Mouse (Mus musculus) layer of hippocampus, adult 2 months (tissue): ENCODE measurements around the gene Capg. TPM values are rescaled to one million over a fixed set of nuclear protein-coding genes. Genes with fewer than 3 reads are reported as not detected.

Source experiments
- DNase-seq, 2 experiments: peaks; one replicate each; pipeline ENCODE4 v3.0.0; 2022; ENCODE audit warnings: low spot score in 2 of 2
- H3K27ac ChIP-seq: fragments of 200-600 bp; 2 replicates; pipeline ENCODE4 v1.8.1; 2022
- H3K4me3 ChIP-seq: fragments of 200-600 bp; 2 replicates; pipeline ENCODE4 v1.8.1; 2022; ENCODE audit warnings: mild to moderate bottlenecking
- CTCF ChIP-seq: fragments of 200-600 bp; conservative IDR thresholded peaks from 2 replicates; pipeline ENCODE4 v1.8.1; 2022; ENCODE audit warnings: antibody characterized with exemption, mild to moderate bottlenecking, moderate library complexity
- total RNA-seq, 2 experiments: library from RNA; stranded (reverse); gene quantifications; 2 replicates each; pipeline ENCODE4 v1.2.3; 2021

Capg gene
- total RNA-seq, 2 experiments from 2014 or later = 2.5 to 2.8 TPM

DNA sequence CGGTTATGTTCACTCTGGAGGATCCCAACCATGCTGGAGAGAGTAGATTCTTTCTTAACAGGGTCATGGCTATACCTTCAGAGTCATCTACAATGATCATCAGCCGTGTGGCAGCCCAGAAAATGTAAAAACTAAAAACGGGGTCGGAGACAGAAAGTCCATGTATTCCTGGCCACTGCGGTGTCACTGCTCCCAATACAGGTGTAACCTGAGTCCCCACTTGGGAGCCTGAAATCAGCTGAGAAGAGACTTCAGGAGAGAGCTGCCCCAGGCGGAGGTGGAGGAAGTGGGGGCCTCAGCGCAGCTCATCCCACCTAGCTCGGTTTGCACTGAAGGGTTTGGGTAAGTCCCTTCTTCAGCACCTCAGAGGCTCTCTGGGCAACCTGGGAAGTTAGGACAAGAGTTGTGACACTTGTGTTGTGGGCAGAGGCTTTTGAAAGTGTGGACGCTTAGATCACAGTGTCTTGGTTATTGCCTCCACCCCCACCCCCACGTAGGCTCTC is 6.1 kb upstream of the Capg start:
- H3K27ac ChIP-seq = peak overlapping the region; percentile 89

DNA sequence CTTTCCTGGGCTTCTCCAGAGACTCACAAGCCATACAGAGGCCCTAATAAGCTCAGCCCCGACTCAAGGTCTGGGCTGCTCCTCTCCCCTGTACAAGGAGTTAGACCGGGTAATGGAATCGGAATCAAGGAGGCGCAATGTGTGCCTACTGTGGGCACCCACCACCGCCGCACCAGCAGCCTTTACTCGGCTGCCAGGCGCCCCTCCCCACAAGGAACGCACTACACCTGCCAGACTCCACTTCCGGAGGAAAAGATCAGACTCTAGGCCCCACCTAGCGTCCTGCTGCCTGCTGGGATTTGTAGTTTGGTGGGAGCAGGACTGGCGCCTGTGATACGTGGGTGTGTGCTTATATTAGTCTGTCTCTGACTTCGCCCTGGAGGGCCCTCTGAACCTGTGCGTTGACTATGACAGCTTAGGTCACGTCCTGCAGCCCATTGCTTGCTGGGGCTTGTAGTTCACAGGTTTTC is 5.6 kb upstream of the Capg start:
- TF ChIP-seq CTCF = peak; percentile 47
- DNase-seq = peak; percentile 88 to 94

More for the DNA sequence above, 6.1 kb upstream of the Capg start:
- no peak for DNase-seq
- peak overlapping the region; percentile 73 for H3K4me3 ChIP-seq
- TF ChIP-seq CTCF = no peak

DNA sequence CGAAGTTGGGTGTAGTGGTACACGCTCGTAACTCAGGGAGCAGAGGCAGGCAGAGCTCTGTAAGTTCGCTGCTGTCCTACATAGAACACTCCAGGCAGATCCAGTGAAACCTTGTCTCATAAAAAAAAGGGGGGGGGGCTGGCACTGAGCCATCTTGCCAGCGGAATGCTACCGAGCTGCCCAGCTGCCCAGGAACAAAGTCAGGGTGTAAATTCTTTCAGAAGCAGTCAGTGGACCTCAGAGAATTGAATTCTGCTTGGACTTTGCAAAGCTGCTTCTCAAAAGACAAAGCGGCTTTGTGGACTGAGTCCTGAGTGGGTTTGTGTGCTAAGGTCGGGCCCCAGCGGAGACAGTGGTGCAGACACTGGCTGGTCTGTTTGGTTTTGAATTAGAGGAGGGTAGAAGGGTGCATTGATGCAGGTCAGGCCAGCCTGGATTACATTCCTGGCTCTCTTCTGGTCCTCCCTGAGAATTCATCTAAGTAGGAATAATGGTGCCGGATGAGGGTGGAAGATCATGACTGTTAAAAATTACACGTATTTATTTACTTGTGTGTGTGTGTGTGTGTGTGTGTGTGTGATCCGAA is 833 bp upstream of the Capg start:
- Histone ChIP-seq H3K27ac (no peak overlapping the region; the same call in 1 of the 2 replicates), H3K4me3 (no peak overlapping the region)
- DNase-seq = no peak
- TF ChIP-seq CTCF = no peak

More for the DNA sequence above, 5.6 kb upstream of the Capg start:
- Histone ChIP-seq H3K27ac (peak overlapping the region; percentile 89), H3K4me3 (peak overlapping the region; percentile 73)

DNA sequence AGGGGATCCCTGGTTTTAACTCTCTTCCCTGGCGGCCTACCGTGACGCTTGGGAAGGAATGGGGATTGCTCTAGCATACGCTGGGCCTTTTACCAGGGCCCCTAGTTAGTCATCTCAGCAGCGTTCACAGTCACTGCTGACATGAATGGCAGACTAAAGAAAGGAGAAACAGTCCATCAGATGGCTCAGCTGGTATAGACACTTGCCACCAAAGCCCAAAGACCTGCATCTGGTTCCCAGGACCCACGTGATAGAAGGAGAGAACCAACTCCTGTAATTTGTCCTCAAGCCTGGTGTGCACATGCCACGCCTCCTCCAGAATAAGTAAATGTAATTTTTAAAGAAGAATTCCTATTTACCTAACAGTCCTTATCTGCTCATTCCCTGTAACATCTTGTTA is 1.2 kb downstream of the Capg start:
- TF ChIP-seq CTCF = no peak

DNA sequence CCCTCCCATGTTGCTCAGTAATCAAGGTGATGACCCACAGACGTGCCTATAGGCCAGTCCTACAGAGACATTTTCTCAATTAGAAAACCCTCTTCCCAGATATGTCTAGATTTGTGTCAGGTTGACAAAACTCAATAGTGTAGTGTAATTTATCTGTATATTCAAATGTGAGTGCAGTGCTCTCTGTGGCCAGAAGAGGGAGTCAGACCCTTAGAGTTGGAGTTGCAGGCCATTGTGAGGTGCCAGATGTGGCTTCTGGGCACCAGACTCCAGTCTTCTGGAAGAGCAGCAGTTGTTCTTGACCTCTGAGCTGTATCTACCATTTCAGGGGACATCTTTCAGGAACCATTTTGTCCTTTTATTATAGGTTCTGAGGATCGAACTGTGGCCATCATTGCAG is 2.9 kb downstream of the Capg start:
- peak; percentile 58 for TF ChIP-seq CTCF
- no peak overlapping the region for H3K27ac ChIP-seq
- DNase-seq = no peak
- no peak overlapping the region for H3K4me3 ChIP-seq

More for the DNA sequence above, 1.2 kb downstream of the Capg start:
- no peak for DNase-seq
- no peak overlapping the region for H3K27ac ChIP-seq
- no peak overlapping the region for H3K4me3 ChIP-seq

DNA sequence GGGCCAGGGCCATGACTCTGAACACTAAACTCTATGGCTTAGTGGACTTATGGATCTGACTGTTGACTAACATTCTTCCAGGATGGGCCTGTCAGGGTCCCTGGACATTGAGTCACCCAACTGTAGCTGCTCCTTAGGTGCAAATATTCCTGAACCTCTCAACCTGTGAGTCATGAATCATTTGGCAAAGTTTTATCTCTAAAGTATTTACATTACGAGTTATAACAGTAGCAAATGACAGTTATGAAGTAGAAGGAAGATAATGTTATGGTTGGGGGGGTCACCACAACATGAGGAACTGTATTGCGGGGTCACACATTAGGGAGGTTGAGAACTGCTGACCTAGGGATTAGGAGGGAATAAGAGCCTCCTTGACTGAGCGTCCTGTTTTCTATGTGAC is 3.7 kb downstream of the Capg start:
- no peak overlapping the region for H3K4me3 ChIP-seq
- DNase-seq = no peak
- no peak overlapping the region for H3K27ac ChIP-seq
- no peak for TF ChIP-seq CTCF

DNA sequence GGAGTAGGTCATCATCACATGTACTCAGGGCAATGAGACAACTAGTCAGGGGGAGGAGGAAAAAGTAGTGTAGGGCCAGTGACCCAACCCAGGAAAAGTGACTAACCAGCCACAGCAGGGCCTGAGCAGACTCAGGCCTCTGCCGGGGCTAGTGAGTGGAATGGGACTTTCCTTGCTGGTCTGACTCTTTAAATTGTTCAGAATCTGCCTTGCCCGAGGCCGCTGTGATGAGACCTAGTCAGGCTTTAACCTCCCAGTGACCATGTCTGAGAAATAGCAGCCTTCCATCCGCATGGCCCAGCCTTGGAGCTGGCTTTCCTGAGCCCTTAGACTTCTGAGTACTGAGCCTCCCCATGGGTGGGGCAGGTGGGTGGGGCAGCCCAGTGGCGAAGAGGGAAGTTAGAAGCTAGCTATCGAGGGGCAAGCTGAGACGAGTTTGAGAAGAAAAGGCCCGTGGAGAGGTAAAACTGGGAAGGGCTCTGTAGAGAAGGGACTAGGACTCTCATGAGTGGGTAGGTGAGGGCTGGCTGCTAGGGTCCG is 4.9 kb downstream of the Capg start:
- no peak overlapping the region for H3K4me3 ChIP-seq
- TF ChIP-seq CTCF = no peak
- no peak for DNase-seq
- H3K27ac ChIP-seq = no peak overlapping the region

DNA sequence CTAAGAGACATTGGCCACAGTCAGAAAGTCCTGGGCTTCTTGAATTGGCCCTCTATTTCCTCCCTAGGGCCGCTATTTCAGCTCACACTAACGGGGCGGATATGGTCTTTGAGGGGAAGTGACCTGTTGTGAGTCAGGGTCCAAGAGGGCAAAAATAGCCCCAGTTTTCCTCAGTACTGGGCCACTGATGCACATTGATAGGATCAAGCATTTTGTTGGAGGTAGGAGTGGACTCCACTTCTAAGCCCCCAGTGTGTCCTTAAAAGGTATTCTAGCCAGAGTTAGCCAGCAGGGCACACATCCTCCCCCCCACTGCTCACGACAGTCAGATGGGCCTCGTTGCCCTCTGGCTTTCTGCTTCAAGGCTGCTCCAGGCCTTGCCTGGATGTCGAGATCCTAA is 5.8 kb downstream of the Capg start:
- no peak for TF ChIP-seq CTCF
- H3K27ac ChIP-seq = no peak overlapping the region

DNA sequence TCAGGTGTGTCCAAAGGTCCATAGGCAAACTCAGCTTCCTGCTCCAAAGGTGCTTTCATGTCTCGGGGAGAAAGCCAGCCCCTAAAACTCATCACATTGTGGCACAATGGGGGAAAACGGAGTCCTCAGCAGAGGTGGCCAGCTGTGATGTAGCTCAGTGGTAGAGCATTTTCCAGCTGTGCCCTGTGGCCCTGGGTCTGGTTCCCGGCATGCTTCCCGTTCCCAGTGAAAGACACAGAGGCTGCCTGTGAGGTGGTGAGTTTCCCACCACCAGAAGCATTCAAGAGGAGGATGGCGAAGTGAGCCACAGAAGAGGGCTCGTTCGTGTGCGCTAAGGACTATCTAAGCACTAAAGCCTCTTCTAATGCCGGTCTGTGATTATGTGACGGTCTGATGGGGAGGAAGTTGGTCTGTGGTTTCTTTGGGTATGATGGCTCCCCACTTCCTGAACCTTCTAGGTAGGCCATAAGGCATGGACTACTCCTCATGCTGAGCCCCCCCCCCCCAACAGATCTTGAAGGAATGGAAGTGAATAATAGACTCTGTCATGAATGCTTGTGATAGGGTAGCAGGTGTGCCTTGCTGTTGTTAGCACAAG is 6.4 kb downstream of the Capg start:
- Histone ChIP-seq H3K4me3 (no peak overlapping the region), H3K27ac (no peak overlapping the region)
- TF ChIP-seq CTCF = no peak
- no peak for DNase-seq

More for the DNA sequence above, 5.8 kb downstream of the Capg start:
- no peak overlapping the region for H3K4me3 ChIP-seq
- no peak for DNase-seq

DNA sequence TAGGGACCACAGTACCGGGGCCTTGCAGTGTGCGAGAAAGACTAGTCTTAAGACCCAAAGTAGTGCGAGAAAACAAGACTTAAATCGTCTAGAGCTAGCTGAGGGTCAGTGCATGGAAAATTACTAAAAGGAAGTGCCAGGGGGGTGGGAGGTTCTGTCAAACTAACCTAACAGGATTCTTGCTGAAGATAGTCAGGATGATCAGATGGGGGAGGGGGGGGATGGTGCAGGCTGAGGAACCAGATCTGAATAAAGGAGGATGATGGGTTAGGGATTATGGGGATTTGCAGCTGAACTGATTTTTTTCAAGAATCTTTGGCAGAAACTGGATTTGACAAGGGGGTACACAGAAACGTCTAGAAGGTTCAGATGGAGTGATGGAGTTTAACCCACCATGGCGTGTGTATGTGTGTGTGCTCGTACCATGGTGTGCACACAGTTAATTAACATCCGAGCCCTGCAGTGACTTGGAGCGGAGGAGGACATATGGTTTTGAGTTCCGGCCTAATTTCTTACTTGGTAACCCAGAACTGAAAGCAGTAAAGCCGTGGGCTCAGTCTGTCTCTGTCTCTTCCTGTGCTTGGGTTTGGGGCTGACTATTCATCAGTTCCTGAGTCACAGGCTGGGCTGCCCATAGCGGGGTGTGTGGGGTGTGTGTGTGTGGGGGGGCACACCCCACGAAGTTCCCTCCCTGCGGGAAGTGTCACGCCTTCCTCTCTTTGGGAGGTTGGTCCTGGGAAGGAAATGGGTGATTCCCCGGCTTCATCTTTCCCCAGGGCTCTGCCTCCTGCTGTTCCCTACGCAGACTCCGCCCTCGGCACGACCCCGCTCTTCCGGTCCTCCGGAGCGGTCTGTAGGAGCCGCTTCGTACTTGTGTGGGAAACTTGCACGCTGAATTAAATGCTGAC is 8.2 kb downstream of the Capg start:
- peak overlapping the region; percentile 55 for H3K4me3 ChIP-seq
- peak overlapping the region; percentile 87 for H3K27ac ChIP-seq
- TF ChIP-seq CTCF = no peak
- peak; percentile 47 to 61 for DNase-seq

DNA sequence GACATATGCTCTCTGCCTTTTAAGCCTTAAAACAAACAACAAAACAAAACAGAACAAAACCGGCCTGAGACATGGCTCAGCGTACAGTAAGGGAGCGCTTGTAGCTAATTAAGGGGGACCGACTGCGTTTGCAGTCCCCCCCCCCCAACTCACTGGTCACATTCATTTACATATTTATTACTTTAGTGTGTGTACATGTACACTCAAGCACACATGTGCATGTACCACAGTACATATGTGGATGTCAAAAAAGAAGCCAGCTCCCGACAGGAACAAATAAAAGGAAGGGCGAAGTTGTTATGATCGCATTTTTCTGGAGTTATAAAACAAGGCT is 8.9 kb downstream of the Capg start:
- TF ChIP-seq CTCF = no peak
- Histone ChIP-seq H3K27ac (peak overlapping the region; percentile 87), H3K4me3 (peak overlapping the region; percentile 55)
- DNase-seq = no peak

DNA sequence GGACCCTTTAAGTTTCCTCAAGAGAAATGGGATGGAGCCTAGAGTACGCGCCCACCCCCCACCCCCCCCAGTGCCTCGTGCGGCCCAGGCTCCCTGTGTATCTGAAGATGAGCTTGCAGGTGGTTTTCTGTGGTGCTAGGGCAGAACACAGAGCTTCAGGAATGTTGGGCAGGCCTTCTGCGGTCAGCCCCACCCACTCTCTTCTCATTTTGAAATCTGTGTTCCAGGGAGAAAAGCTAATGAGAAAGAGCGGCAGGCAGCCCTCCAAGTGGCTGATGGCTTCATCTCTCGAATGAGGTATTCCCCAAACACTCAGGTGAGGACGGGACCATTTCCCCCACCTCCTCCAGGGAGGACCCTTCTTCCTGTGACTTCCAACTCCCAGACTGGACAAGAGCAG is 16.6 kb downstream of the Capg start:
- Histone ChIP-seq H3K4me3 (no peak overlapping the region), H3K27ac (no peak overlapping the region)
- TF ChIP-seq CTCF = no peak
- no peak for DNase-seq

DNA sequence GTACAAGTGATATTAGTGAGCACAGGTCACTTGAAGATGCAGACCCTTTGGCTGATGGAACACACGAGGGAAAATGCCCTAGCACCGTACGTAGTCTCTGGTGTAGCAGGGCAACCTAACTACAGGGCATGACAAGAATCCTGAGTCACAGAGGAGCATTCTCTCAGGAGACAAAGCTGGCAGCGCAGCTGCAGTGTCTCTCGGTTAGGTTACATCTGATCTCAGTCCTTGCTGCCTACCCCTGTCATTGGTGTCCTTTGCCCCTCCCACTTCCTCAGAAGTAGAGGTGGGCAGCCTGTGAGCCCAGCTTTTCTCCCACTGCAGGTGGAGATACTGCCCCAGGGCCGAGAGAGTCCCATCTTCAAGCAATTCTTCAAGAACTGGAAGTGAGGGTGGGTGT is 18.3 kb downstream of the Capg start:
- no peak for TF ChIP-seq CTCF
- DNase-seq = no peak
- H3K27ac ChIP-seq = no peak overlapping the region
- no peak overlapping the region for H3K4me3 ChIP-seq
